Mouse (Mus musculus): Measurements from ENCODE around the gene Rrp1.

DNA sequence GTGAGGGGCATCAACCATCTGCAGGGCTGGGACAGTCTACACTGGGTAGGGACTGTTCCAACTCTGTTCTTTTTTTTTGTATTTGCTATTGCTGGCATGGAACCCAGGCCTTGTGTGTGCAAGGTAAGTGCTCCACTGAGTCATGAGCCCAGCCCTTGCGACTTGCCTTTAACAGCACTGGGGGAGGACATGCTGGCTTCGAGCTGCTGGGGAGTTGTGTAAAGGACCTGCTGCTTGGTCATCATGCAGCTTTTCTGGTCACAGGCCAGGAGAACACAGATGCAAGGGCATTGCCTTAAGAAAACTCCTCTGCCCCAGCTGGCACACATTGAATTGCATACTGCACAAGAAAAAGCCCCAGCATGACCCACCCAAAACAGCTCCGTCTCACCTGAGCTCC, 29.4 kb upstream of the Rrp1 start:
- TF ChIP-seq EP300 (IDR thresholded peaks at IDR 0.05; ENCODE audit: insufficient read depth, low read depth, low read length) = no peak
- no peak for TF ChIP-seq CTCF (IDR thresholded peaks at IDR 0.05)

All from heart, adult 2 months (tissue).